Mouse (Mus musculus): ENCODE measurements around the gene Nt5c.
A peak's percentile ranks its signal among the peaks of the same experiment; 100 is the strongest.

DNA sequence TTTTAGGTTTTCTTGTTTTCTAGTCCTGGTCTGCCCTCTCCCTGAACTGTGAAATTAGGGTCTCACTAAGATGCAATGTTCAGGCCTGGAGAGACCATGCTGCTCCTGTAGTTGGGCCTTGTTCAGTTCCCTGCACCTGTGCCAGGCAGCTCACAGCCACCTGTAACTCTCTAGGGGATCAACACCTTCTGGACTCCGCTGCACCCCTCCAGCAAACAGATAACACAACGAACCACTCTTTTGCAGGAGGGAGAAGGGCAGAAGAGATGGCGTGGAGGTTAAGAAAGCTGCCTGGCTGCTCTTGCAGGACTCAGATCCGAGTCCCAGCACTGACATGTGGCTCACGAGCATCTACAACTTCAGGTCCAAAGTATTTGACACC, 18.8 kb upstream of the Nt5c start:
- TF ChIP-seq CTCF (IDR thresholded peaks at IDR 0.05 in 2 of 3, conservative IDR thresholded peaks at IDR 0.05 in 1 of 3; ENCODE audit: control insufficient read depth in 1 of 3, insufficient read depth in 1 of 3, low read depth in 2 of 3, low read length in 3 of 3, poor library complexity in 1 of 3, severe bottlenecking in 1 of 3) (no peak), JUND (IDR thresholded peaks at IDR 0.05; ENCODE audit: low read depth, low read length) (no peak), POLR2A (IDR thresholded peaks at IDR 0.05; ENCODE audit: control insufficient read depth in 1 of 2, insufficient read depth in 1 of 2, low read depth in 1 of 2, low read length in 2 of 2, poor library complexity in 1 of 2) (no peak), TAL1 (IDR thresholded peaks at IDR 0.05; ENCODE audit: low read length) (no peak), GATA1 (IDR thresholded peaks at IDR 0.05; ENCODE audit: low read depth, low read length) (no peak), EP300 (IDR thresholded peaks at IDR 0.05; ENCODE audit: low read depth in 1 of 2, low read length in 2 of 2) (peak in 1 of 2 experiments; percentile 21; a peak in 1 of 4 replicates), MXI1 (IDR thresholded peaks at IDR 0.05; ENCODE audit: low read depth, low read length) (no peak), ZKSCAN1 (IDR thresholded peaks at IDR 0.05; ENCODE audit: low read depth, low read length) (no peak), HCFC1 (IDR thresholded peaks at IDR 0.05; ENCODE audit: low read depth, low read length) (no peak), USF1 (IDR thresholded peaks at IDR 0.05; ENCODE audit: low read depth, low read length) (no peak), TBP (IDR thresholded peaks at IDR 0.05; ENCODE audit: low read depth, low read length) (no peak), E2F4 (IDR thresholded peaks at IDR 0.05; ENCODE audit: borderline replicate concordance, low read depth, low read length) (no peak), TCF12 (IDR thresholded peaks at IDR 0.05; ENCODE audit: low read depth, low read length) (no peak)

Data from MEL (cell line).